Mouse (Mus musculus): ENCODE measurements around the gene Pparg.
A peak's percentile ranks its signal among the peaks of the same experiment; 100 is the strongest.

The Pparg gene

GRCm38 (mm10) chr6:115360776-115361605, at the start of gene Pparg:
Gene Pparg (plus strand): TSS chr6:115360951.
- peak in 1 of 2 experiments; percentile 48 for DNase-seq (ENCODE audit: low read depth in 1 of 2, low spot score in 2 of 2)

- no peak for DNase-seq (ENCODE audit: low read depth in 1 of 2, low spot score in 2 of 2)
Observed at GRCm38 (mm10) chr6:115312780-115313179, 48.0 kb upstream of the Pparg start.

- DNase-seq (ENCODE audit: low read depth in 1 of 2, low spot score in 2 of 2) = no peak
Observed at GRCm38 (mm10) chr6:115313235-115313738, 47.5 kb upstream of the Pparg start.

- DNase-seq (ENCODE audit: low read depth in 1 of 2, low spot score in 2 of 2) = no peak
Observed at GRCm38 (mm10) chr6:115313910-115314309, 46.8 kb upstream of the Pparg start.

GRCm38 (mm10) chr6:115315770-115316169, 45.0 kb upstream of the Pparg start:
- DNase-seq (ENCODE audit: low read depth in 1 of 2, low spot score in 2 of 2) = no peak

GRCm38 (mm10) chr6:115316811-115317221, 43.9 kb upstream of the Pparg start:
- DNase-seq (ENCODE audit: low read depth in 1 of 2, low spot score in 2 of 2) = no peak

GRCm38 (mm10) chr6:115318811-115319210, 41.9 kb upstream of the Pparg start:
- DNase-seq (ENCODE audit: low read depth in 1 of 2, low spot score in 2 of 2) = no peak

- no peak for DNase-seq (ENCODE audit: low read depth in 1 of 2, low spot score in 2 of 2)
Observed at GRCm38 (mm10) chr6:115319686-115320085, 41.1 kb upstream of the Pparg start.

GRCm38 (mm10) chr6:115320927-115321714, 39.6 kb upstream of the Pparg start:
- peak in 1 of 2 experiments; percentile 31 for DNase-seq (ENCODE audit: low read depth in 1 of 2, low spot score in 2 of 2)

- DNase-seq (ENCODE audit: low read depth in 1 of 2, low spot score in 2 of 2) = no peak
Observed at GRCm38 (mm10) chr6:115321883-115322351, 38.8 kb upstream of the Pparg start.

GRCm38 (mm10) chr6:115322956-115323355, 37.8 kb upstream of the Pparg start:
- no peak for DNase-seq (ENCODE audit: low read depth in 1 of 2, low spot score in 2 of 2)

GRCm38 (mm10) chr6:115330964-115331363, 29.8 kb upstream of the Pparg start:
- peak in 1 of 2 experiments; percentile 27 for DNase-seq (ENCODE audit: low read depth in 1 of 2, low spot score in 2 of 2)

- no peak for DNase-seq (ENCODE audit: low read depth in 1 of 2, low spot score in 2 of 2)
Observed at GRCm38 (mm10) chr6:115333099-115333694, 27.6 kb upstream of the Pparg start.

GRCm38 (mm10) chr6:115335536-115335935, 25.2 kb upstream of the Pparg start:
- no peak for DNase-seq (ENCODE audit: low read depth in 1 of 2, low spot score in 2 of 2)

- DNase-seq (ENCODE audit: low read depth in 1 of 2, low spot score in 2 of 2) = no peak
Observed at GRCm38 (mm10) chr6:115340084-115340483, 20.7 kb upstream of the Pparg start.

GRCm38 (mm10) chr6:115343096-115343495, 17.7 kb upstream of the Pparg start:
- no peak for DNase-seq (ENCODE audit: low read depth in 1 of 2, low spot score in 2 of 2)

- no peak for DNase-seq (ENCODE audit: low read depth in 1 of 2, low spot score in 2 of 2)
Observed at GRCm38 (mm10) chr6:115343570-115343969, 17.2 kb upstream of the Pparg start.

- no peak for DNase-seq (ENCODE audit: low read depth in 1 of 2, low spot score in 2 of 2)
Observed at GRCm38 (mm10) chr6:115344101-115344500, 16.6 kb upstream of the Pparg start.

- DNase-seq (ENCODE audit: low read depth in 1 of 2, low spot score in 2 of 2) = no peak
Observed at GRCm38 (mm10) chr6:115344513-115344912, 16.2 kb upstream of the Pparg start.

- no peak for DNase-seq (ENCODE audit: low read depth in 1 of 2, low spot score in 2 of 2)
Observed at GRCm38 (mm10) chr6:115345013-115345412, 15.7 kb upstream of the Pparg start.

All from monocyte, adult 2 months (primary cell).